Mouse (Mus musculus) adrenal gland, adult (tissue): ENCODE data around the gene Actn1.

Experiments used
- DNase-seq, 2 experiments: peaks; one replicate each; pipeline ENCODE4 v3.0.0; 2022 to 2023; ENCODE audit warnings: low spot score in 1 of 2; ENCODE audit not compliant: inconsistent age in 2 of 2

The Actn1 gene

DNA sequence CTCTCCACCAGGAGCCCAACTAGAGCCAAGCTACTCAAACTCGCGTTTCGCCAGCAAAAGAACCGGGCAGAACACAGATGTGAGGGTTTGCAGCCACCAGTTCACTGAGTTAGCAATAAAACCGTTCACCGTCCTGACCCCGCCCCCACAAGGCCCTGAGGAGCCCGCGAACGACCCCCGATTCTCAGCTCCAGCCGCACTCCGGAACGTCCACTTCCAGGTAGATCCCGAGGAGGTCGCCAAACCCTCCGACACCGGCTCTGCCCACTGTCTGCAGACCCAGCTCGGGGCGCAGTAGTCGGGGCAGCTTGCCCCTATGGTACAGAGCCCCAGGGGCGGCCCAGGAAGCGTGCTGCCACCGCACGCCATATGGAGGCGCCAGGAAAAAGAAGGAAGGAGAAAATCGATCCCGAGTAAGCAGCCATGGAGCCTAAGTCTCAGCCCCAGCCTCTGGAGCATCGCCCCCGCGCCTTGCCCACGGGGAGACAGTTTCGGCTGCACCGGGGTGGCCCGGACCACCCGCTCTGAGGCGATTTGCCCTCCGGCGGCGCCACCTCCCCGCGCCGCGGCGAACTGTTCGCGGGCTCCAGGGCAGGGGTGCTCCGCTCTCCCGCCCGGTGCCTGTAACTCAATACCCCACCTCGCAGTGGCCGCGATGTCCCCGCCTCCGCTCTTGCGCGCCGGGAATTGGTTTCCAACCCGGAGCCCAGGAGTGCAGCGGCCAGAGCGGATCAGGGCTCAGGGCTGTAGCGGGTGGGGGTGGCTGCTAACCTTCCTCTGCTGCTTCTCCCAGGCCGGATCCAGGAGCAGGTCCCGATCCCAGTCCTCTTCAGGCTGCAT lies 735 bp downstream of the Actn1 start:
- DNase-seq: peak; percentile 79 to 92

DNA sequence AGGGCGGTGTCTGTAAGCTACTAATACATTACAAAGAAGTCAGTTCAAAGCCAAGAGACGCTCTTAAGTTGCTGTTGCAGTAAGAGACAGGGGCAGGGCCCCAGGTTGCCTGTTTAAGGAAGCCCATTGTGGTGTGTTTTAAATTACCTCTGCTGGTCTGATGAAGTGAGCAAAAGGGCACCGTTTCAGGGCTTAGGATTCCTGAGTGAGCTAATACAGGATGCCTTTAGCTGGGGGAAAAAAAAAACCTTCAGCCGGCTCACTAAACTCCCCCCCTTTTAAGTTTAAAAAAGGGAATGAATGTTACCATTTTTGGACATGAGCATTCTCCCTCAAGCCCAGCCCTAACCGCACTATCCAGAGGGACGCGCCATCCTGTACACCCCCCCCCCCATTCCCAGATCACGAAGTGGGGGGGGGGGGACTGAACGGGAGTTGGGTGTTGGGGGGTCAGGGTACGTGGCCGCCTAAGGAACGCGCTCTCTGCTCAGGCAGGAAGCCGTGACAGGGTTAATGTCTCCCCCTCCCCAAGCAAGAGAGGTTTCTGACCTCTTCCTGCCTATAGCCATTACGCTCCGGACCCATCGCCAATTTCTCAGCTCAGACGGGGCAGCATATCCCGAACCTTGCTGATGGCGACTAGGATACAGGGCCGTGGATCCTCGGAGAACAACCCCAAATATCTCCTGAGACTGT lies 1.5 kb downstream of the Actn1 start:
- no peak for DNase-seq

DNA sequence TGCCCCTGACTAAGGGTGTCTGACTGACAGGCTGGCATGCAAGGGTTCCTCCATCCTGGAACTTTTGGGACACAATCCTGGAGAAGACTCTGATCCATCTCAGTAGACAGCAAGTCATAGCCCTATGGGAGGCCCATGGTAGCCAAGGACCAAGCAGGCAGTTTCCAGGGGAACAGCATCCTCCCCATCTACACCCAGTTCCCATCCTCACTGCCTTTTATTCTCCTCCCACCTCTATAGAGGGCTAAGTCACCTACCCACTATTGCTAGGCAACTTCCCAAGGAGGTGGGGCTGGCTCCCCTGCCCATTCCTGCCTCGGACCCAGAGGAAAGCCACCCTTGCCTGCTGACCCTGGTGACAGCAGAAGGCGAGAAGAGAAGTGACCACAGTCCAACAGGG lies 8.2 kb downstream of the Actn1 start:
- DNase-seq: no peak

DNA sequence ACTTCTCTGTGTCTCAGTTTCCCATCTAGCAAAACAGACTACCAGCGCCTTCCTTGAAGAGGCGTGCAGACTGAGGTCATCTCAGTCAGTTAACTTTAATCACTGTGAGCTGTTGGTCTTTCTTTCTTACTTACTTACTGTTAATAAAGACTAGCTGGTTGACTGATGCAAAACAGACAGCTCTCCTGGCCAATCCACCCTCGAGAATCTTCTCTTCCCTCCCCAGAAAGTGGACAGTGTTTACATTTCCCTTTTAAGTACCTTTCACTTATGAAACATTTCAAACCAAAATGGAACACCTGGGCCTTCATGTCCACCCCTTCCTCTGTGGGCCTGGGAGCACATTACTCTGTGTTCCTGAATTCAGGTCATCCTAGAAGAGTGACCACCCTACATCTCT lies 8.6 kb downstream of the Actn1 start:
- DNase-seq: no peak

DNA sequence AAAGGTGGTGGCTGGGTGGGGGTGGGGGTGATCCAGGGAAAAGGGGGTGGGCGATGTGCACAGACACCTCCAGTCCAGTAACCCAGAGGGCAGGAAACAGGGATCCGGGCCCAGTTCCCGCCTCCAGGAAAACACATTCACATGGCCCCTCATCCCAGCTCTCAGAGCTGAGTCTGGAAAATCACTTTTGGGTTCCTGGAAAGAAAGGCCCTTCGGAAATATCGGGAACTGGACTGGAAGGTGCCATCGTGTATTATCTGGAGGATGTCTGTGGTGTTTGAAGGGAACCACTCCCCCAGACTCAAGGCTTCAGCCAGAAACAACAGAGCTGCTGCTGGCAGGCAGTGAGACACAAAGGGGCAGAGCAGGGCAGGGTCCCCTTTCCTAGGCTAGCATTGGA lies 10.6 kb downstream of the Actn1 start:
- DNase-seq: no peak

DNA sequence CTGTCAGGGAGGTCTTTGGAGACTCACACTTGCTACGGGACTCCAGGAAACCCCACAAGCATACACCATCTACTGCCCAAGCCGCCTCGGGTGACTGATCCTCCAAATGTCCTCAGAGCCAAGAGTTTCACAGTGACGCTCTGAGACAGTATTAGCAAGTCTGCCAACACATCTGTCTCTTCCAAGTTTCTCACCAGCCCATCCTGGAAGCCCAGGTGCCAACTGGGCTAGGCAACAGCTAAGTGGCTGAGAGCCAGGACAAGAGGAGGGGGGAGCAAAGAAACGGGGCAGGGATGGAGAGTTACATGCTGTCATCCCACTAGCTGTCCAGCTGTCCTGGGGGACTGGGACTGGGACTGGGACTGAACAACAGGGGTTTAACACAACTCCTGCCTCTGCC lies 13.1 kb downstream of the Actn1 start:
- DNase-seq: no peak

DNA sequence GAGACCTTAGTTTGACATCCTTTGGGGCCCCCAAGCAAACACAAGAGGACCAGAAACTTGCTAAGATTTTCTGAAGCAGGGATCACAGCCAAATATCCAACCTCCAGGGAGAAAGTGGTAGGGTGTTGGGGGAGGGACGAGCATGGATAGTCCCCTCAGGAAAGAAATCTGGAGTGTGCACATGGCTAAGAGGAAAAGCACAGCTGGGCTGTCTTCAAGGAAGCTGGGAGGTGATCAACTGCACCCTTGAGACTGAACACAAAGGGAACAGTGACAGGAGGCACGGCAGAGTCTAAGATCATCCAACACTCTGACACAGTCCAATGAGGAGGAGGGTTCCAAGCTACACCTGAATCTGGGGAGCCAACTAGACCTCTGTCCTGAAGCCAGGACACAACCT lies 13.7 kb downstream of the Actn1 start:
- DNase-seq: no peak

DNA sequence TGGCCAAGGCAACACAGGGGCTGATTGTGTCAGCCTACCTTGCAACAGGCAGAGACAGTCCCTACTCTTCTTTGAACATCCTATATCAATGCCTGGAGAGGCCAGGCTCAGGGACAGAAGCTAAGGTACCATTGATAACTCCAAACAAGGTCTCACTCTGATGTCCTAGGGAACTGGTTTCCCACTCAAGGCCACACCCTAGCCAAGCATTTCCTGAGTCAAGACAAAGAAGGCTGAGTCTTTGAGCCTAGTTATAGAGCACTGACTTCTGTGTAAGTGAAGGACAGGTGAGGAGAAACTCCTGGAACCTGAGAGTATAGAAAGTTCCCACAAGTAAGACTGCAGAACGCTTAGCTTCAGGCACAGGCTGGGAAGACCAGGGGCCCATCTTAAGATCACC lies 15.4 kb downstream of the Actn1 start:
- DNase-seq: no peak

DNA sequence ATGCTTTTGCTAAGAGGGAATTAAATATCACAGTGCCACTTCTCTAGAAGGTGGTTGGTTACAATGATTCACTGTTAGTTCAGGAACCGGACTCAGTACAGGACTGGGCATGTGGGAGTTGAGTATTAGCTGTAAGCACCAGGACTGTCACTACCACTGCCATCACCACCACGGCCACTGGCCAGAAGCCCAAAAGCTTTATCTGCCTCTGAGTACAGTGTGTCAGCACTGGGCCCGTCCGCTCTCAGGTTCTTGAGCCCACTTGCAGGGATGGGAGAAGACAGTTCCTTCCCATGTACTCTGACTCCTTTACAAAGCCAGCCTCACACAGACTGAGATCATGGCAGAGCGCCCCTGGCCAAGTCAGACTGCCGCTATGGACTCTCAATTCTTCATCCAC lies 16.0 kb downstream of the Actn1 start:
- DNase-seq: no peak

DNA sequence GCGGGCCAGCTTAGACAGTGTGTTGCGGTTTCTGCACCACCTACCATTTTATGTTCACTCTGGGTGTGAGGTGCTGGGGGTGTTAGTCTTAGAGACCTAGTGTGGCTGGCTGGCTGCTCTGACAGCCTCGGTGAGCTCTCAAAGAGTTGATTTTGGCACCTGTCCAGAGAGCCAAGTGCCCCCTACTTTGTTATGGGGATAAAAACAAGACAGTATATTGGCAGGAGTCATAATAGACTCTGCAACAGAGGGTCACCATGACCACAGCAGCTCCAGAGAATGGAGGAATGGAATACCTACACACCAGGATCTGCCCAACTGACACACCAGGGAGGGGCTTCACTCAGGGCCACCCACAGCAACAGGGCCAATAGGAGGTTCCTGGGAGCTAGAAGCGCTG lies 16.8 kb downstream of the Actn1 start:
- DNase-seq: no peak

DNA sequence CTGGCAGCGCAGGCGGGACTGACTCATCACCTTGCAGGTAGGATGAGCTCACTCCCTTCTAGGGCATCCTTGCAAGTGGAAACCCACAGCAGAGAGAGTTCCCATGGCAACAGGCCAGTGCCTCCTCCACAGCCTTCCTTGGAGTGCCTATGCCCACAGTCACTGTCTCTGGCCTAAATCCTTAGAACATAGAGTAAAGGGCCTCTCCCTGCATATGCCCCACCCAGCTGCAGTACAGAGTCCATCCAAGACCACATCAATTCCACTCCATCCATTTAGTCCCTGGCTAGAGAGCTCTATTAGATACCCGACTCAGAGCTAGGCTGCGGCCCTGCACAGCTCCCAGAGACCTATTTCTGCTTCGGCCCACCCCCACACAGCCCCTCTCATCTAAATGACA lies 20.7 kb downstream of the Actn1 start:
- DNase-seq: no peak

DNA sequence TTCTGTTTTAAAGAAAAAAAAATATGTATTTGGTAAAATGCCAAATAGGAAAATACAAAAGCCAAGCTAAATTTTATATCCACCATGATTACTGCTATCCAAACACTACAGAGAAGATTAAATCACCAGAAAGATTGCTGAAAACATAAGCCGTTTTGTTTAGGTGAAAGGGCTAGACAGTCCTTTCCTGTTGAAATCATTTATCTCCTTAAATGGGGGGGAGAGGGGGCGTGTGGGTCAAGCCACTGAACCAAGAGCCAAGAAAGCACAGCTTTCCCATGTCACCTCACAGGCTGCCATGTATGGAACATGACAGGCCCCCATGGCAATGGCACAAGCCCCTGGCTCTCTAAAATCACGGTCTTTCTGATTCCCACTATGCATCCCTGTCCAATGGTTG lies 21.6 kb downstream of the Actn1 start:
- no peak for DNase-seq

DNA sequence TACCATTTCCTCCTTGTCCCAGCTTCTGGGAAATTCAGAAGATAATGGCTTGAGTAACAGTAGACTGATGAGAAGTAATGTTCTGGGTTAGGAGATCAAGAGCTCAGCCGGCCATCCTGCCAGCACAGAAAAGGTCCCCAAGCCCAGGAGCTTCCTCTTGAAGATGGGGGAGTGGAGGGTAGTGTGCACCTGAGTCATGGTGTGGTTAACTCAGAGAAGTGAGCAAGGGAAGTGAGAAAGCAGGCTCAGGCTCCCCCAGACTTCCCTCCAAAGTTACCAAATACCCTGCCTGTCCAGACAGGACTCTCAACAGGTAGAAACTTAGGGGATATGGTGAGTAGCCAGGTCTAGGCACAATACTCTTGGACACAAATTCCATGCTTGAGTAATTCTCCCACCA lies 24.9 kb downstream of the Actn1 start:
- no peak for DNase-seq

DNA sequence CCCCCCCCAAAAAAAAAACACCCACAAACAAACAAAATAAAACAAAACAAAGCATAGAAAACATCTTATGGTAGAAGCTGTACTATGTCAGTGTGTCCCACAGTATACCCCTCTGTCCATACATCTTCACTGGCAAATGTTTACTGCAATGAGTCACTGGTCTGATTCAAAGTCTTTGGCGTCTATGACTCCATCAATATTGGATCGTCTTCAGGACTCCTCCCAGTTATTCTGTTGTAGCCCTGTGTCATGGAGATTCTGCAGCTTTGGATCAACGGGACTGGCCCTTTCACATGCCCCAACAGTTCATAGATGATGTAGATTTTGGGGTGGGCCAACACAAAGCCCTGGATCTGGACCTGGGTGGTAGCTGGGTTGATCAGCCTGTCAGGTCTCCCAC lies 25.9 kb downstream of the Actn1 start:
- DNase-seq: no peak

DNA sequence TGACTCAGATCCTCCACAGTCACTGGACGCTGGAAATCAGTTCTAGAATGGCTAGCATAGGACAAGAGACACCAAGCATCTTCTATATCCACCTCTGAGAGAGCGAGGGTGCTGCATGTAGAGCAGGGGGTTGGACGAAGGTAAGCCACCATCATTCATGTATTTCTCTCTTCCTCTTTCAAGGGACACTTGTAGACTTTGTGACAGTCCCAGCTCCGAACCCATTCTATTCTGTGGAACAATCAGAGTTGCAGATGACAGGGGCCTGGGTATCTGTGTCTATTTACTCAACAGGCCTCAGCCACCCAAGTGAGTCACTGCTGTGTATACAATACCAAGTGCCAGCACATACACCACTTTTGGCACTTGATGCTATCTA lies 27.3 kb downstream of the Actn1 start:
- no peak for DNase-seq

DNA sequence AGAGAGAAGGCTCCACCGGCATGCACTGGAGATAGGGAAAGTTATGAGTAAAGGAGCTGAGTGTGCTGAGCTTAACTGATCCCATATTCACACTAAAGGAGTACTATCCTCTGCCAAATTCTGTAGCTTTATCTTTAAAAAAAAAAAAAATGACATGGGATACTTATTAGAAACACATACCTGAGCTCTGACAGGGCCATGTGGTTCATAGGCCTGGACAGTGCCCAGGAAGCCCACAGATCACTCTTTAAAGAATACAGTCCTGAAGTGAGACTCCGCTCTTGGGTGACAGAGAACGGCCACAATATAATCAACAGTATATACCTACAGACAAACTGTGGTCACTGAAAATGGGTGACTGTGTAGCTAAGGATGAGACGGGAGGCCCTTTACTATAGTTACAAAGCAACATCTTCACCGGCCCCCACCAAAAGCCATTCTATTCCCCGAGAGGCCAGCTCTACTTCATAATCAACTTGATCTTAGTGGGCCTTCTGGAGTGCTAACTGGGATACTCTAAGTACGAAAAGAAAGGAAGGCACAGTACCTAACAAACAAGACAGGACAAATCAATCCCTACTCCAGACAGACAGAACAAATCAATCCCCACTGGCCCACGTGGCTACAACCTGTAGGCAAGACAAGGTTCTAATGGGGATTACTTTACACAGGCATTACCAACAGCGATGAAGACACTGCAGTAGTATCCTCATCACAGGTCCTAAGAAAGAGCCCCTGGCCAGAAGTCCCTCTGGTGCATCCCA lies 27.9 kb downstream of the Actn1 start:
- DNase-seq: no peak

DNA sequence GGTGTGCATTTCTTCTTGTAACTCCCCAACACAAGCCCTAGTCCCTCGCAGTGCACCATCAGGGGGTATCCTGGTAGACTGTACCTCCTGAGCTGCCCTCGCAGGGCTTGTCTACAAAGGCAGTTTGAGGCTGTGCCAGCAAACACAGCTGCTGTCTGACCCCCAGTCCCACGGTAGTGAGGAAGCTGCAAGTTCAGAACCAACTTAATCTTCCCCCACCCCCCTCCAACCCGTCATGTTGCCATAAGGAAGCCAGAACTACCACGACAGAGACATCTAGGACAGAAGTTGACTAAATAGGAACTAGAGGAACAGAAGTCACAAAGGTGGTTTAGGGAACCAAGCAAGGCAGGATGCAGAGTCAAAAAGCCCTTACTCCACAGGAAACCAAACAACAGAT lies 28.9 kb downstream of the Actn1 start:
- no peak for DNase-seq

DNA sequence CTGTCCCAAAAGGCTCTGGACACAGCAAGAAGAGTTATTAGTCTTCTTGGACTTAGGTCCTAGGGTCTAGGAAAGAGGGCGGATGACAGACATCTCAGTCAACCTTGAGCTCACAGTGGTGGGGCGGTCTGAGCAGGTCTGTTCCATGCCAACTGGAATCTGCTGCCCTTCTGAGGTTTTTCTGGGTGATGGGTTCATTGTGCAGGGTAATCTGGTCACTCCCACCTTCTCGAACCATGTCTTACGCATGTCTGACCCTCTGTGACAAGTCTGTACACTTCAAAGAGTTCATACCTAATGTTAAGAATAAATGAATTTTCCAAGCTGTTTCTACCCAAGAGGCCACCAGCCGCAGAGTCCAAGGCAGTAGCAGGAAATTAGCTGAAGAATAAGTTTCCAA lies 29.3 kb downstream of the Actn1 start:
- DNase-seq: no peak

DNA sequence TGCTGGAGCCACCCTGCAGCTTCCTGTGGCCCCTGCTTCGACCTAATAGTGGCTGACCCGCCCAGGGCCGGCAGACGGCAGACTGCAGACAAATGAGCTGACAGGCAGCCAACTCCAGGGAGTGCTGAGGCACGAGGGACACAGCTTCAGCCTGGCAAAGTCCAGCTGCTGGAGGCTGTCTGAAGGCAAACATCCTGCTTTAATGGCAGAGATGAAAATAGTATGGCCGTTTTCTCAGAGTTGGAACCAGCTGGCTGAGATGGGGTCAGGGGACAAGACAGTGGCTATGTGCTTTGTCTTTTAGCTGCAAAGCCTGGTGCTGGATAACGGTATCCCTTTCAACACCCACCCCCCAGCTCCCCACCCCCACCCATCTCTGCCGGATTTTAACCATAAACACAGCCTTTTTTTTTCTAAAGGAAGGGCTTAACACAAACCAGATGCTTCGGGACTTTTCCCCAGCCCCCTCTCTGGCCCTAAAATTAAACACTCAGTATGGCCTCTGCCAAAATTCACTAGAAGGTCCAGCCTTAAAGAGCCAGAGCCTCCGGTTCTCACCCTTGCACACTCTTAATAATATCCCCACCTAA lies 30.0 kb downstream of the Actn1 start:
- DNase-seq: peak; percentile 72 to 80

DNA sequence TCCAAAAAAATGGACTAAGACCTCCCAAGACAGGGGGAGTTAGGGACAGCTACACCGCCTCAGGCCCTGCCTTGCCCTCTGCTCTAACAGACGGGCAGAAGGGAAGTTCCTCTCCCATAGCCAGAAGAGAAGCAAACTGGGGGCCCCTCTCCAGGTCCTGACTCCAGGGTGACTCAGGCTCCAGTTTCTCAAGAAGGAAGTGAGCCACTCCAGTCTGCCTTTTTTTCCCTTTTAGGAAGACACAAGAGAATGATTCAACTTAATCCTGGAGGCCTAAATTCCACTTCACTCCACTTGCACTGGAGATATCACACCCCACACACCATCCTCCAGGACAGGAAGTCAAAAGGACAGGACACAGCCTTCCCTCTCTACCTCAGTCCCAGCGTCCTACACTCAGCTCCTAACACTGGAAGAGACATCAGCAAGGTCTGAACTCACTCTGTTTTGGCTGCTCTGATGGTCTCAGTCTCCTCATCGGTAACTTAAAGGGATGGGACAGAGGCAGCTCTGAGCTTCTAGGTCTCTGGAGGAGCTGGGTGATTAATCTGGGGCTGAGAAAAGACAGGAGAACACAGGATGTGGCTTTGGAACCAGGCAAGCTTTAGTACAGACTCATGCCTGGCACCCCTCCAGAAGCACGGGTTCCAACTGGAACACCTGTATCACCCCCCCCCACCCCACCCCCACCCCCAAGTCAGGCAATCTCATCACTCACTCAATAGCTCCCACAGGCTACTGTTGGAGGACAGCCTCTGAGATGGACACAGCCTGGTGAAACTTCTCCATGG lies 31.0 kb downstream of the Actn1 start:
- peak in 1 of 2 experiments; percentile 44 for DNase-seq

DNA sequence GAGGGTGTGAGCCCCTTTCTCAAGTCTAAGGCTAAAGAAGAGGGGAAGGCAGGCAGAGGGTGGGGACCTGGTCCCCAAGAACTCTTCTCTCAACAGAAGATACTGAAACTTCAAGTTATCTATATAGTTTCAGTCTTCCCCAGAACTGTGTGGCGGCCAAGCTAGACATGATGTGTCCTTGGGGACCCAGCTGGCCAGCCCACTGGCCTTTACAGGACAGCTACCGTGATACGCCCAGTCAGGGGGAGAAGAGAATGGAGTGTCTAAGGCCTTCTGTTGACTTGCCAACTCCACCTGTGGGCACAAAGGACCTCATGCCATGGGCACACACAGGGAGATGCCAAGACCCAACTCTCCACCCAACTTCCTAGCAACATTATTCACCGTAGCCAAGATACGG lies 31.8 kb downstream of the Actn1 start:
- DNase-seq: peak in 1 of 2 experiments; percentile 63
